Mouse (Mus musculus) heart, embryonic 16.5 days (tissue): ENCODE data around the gene Dcaf6. TPM values are rescaled to one million over a fixed set of nuclear protein-coding genes. Genes with fewer than 3 reads are reported as not detected.
A peak's percentile ranks its signal among the peaks of the same experiment; 100 is the strongest.

Source experiments
- ATAC-seq: fragments of 200-750 bp; cut with Nextera tagmentation; replicated peaks from 2 replicates; pipeline ENCODE4 v1.8.0; 2017; ENCODE audit warnings: moderate number of reproducible peaks; ENCODE audit not compliant: insufficient read depth, low FRiP score; ENCODE audit errors: extremely low read depth
- H3K27ac ChIP-seq: fragments of 300-500 bp; sonication (generic); 2 replicates; pipeline ENCODE4 v1.5.1; 2014; ENCODE audit warnings: mild to moderate bottlenecking, low read length, control low read depth, moderate library complexity
- H3K27me3 ChIP-seq: fragments of 300-500 bp; sonication (generic); 2 replicates; pipeline ENCODE4 v1.6.1; 2014; ENCODE audit warnings: low read length, mixed read lengths; ENCODE audit not compliant: control insufficient read depth, insufficient read depth
- H3K36me3 ChIP-seq: fragments of 300-500 bp; sonication (generic); 2 replicates; pipeline ENCODE4 v1.6.1; 2014; ENCODE audit not compliant: control insufficient read depth, insufficient read depth
- H3K4me1 ChIP-seq: fragments of 300-500 bp; sonication (generic); 2 replicates; pipeline ENCODE4 v1.6.1; 2014; ENCODE audit warnings: low read length, mixed read lengths; ENCODE audit not compliant: control insufficient read depth, insufficient read depth
- H3K4me2 ChIP-seq: fragments of 300-500 bp; sonication (generic); 2 replicates; pipeline ENCODE4 v1.6.1; 2014; ENCODE audit warnings: low read depth, mild to moderate bottlenecking, control low read depth, low read length
- H3K4me3 ChIP-seq: fragments of 300-500 bp; sonication (generic); 2 replicates; pipeline ENCODE4 v1.5.1; 2014; ENCODE audit warnings: mild to moderate bottlenecking, control low read depth, low read length
- H3K9ac ChIP-seq: fragments of 300-500 bp; sonication (generic); 2 replicates; pipeline ENCODE4 v1.6.1; 2014; ENCODE audit warnings: low read length, control low read depth
- H3K9me3 ChIP-seq: fragments of 300-500 bp; sonication (generic); replicated peaks from 2 replicates; pipeline ENCODE4 v1.6.1; 2016; ENCODE audit warnings: low read length; ENCODE audit not compliant: control insufficient read depth
- WGBS: fragments of 180-500 bp; shearing (Covaris S2); extraction: QIAGEN DNeasy Blood & Tissue Kit; methylation state at CpG from one replicate; pipeline ENCODE4 v1.1.7; 2014; 5-methylcytosine and 5-hydroxymethylcytosine counted together
- polyA plus RNA-seq: library from polyadenylated mRNA; unstranded; fragments of >200 nt; fragmentation: Nextera tagmentation; extraction: Ambion mirVana; gene quantifications from 2 replicates; pipeline ENCODE4 v1.2.1, GENCODE M21; 2015

Gene Dcaf6
- polyA plus RNA-seq, 1 experiment from 2014 or later = 18.9 TPM

- ATAC-seq = peak; percentile 71
- Histone ChIP-seq H3K9ac (no peak overlapping the region), H3K27ac (peak overlapping the region; percentile 59), H3K4me1 (peaks cover 11% of the 10 kb centered on the region; the same call in 1 of the 2 replicates), H3K36me3 (no peaks in the 10 kb centered on the region), H3K27me3 (no peaks in the 10 kb centered on the region), H3K4me3 (no peak overlapping the region), H3K9me3 (no peaks in the 10 kb centered on the region), H3K4me2 (0 out of 2 replicates have a peak overlapping the region, but pooled peaks have one; percentile 21)
- 48% methylated on average over 13 of the region's 13 CpGs for WGBS
These were observed 138.8 kb downstream of the Dcaf6 start for GRCm38 (mm10) chr1:165321393-165321861.

GRCm38 (mm10) chr1:165320141-165320934, 139.9 kb downstream of the Dcaf6 start:
- Histone ChIP-seq H3K27me3 (no peaks in the 10 kb centered on the region), H3K9ac (no peak overlapping the region), H3K4me3 (no peak overlapping the region), H3K9me3 (no peaks in the 10 kb centered on the region), H3K4me2 (peak overlapping the region; percentile 38), H3K4me1 (peaks cover 11% of the 10 kb centered on the region; the same call in 1 of the 2 replicates), H3K27ac (peak overlapping the region; percentile 59), H3K36me3 (no peaks in the 10 kb centered on the region)
- WGBS = 33% methylated on average over 10 of the region's 10 CpGs
- peak; percentile 67 for ATAC-seq

GRCm38 (mm10) chr1:165316361-165316760, 143.9 kb downstream of the Dcaf6 start:
- no peak overlapping the region for H3K27ac ChIP-seq
- no peak overlapping the region for H3K4me2 ChIP-seq
- peaks cover 5% of the 10 kb centered on the region; the same call in 1 of the 2 replicates for H3K4me1 ChIP-seq
- H3K9me3 ChIP-seq = no peaks in the 10 kb centered on the region
- H3K9ac ChIP-seq = no peak overlapping the region
- no peaks in the 10 kb centered on the region for H3K27me3 ChIP-seq
- no peak overlapping the region for H3K4me3 ChIP-seq
- WGBS = 49% methylated on average over 11 of the region's 11 CpGs
- no peak for ATAC-seq
- H3K36me3 ChIP-seq = no peaks in the 10 kb centered on the region

- H3K4me3 ChIP-seq = no peak overlapping the region
- H3K9me3 ChIP-seq = no peaks in the 10 kb centered on the region
- peaks cover under 1% of the 10 kb centered on the region for H3K4me1 ChIP-seq
- H3K27me3 ChIP-seq = no peaks in the 10 kb centered on the region
- no peak overlapping the region for H3K27ac ChIP-seq
- H3K4me2 ChIP-seq = no peak overlapping the region
- ATAC-seq = no peak
- H3K9ac ChIP-seq = no peak overlapping the region
- WGBS = 82% methylated on average over 11 of the region's 11 CpGs
- peaks cover 3% of the 10 kb centered on the region for H3K36me3 ChIP-seq
These were observed 152.1 kb downstream of the Dcaf6 start for GRCm38 (mm10) chr1:165308180-165308579.

- 86% methylated on average over 7 of the region's 7 CpGs for WGBS
- H3K4me1 ChIP-seq = peaks cover 11% of the 10 kb centered on the region
- no peaks in the 10 kb centered on the region for H3K27me3 ChIP-seq
- H3K9me3 ChIP-seq = no peaks in the 10 kb centered on the region
- no peak overlapping the region for H3K4me2 ChIP-seq
- H3K27ac ChIP-seq = no peak overlapping the region
- ATAC-seq = no peak
- no peaks in the 10 kb centered on the region for H3K36me3 ChIP-seq
- H3K4me3 ChIP-seq = no peak overlapping the region
- no peak overlapping the region for H3K9ac ChIP-seq
These were observed 155.9 kb downstream of the Dcaf6 start for GRCm38 (mm10) chr1:165304341-165304740.

- Histone ChIP-seq H3K9me3 (no peaks in the 10 kb centered on the region), H3K36me3 (no peaks in the 10 kb centered on the region), H3K27ac (peak overlapping the region; percentile 71; the same call in 1 of the 2 replicates), H3K27me3 (no peaks in the 10 kb centered on the region), H3K4me1 (peaks cover 11% of the 10 kb centered on the region), H3K4me3 (no peak overlapping the region), H3K9ac (peak overlapping the region; percentile 33; the same call in 1 of the 2 replicates), H3K4me2 (no peak overlapping the region)
- no peak for ATAC-seq
- 70% methylated on average over 6 of the region's 6 CpGs for WGBS
These were observed 157.1 kb downstream of the Dcaf6 start for GRCm38 (mm10) chr1:165303209-165303608.

GRCm38 (mm10) chr1:165302455-165303208, 157.6 kb downstream of the Dcaf6 start:
- ATAC-seq = peak; percentile 89
- Histone ChIP-seq H3K9me3 (no peaks in the 10 kb centered on the region), H3K27me3 (no peaks in the 10 kb centered on the region), H3K36me3 (no peaks in the 10 kb centered on the region), H3K27ac (peak overlapping the region; percentile 71), H3K4me1 (peaks cover 11% of the 10 kb centered on the region), H3K4me2 (peak overlapping the region; percentile 30; the same call in 1 of the 2 replicates), H3K9ac (peak overlapping the region; percentile 33; the same call in 1 of the 2 replicates), H3K4me3 (no peak overlapping the region)
- WGBS = 53% methylated on average over 13 of the region's 13 CpGs

- WGBS = 84% methylated on average over 2 of the region's 2 CpGs
- Histone ChIP-seq H3K4me3 (no peak overlapping the region), H3K9me3 (no peaks in the 10 kb centered on the region), H3K27ac (no peak overlapping the region), H3K36me3 (no peaks in the 10 kb centered on the region), H3K9ac (no peak overlapping the region), H3K27me3 (no peaks in the 10 kb centered on the region), H3K4me1 (peaks cover 11% of the 10 kb centered on the region), H3K4me2 (no peak overlapping the region)
- ATAC-seq = no peak
These were observed 158.7 kb downstream of the Dcaf6 start for GRCm38 (mm10) chr1:165301567-165301966.

- 64% methylated on average over 3 of the region's 3 CpGs for WGBS
- H3K27ac ChIP-seq = no peak overlapping the region
These were observed 159.2 kb downstream of the Dcaf6 start for GRCm38 (mm10) chr1:165301108-165301507.

More at GRCm38 (mm10) chr1:165301108-165301507, 159.2 kb downstream of the Dcaf6 start:
- Histone ChIP-seq H3K4me3 (no peak overlapping the region), H3K4me1 (peaks cover 11% of the 10 kb centered on the region), H3K36me3 (no peaks in the 10 kb centered on the region), H3K4me2 (no peak overlapping the region), H3K9ac (no peak overlapping the region), H3K27me3 (no peaks in the 10 kb centered on the region), H3K9me3 (no peaks in the 10 kb centered on the region)
- no peak for ATAC-seq
